Mouse (Mus musculus) limb, embryonic 12.5 days (tissue): ENCODE results near the gene Mgat5. TPM values are rescaled to one million over a fixed set of nuclear protein-coding genes. Genes with fewer than 3 reads are reported as not detected.

Experiments
- ATAC-seq: fragments of 200-750 bp; cut with Nextera tagmentation; 2 replicates; pipeline ENCODE4 v1.8.0; 2017; ENCODE audit warnings: low read depth, moderate TSS enrichment; ENCODE audit not compliant: insufficient number of reproducible peaks, insufficient read depth, low FRiP score, low TSS enrichment
- H3K27ac ChIP-seq: fragments of 300-500 bp; sonication (generic); 2 replicates; pipeline ENCODE4 v1.5.1; 2016; ENCODE audit warnings: mild to moderate bottlenecking, moderate library complexity
- H3K27me3 ChIP-seq: fragments of 300-500 bp; sonication (generic); 2 replicates; pipeline ENCODE4 v1.6.1; 2016; ENCODE audit warnings: mild to moderate bottlenecking, moderate library complexity
- H3K36me3 ChIP-seq: fragments of 300-500 bp; sonication (generic); 2 replicates; pipeline ENCODE4 v1.6.1; 2016; ENCODE audit warnings: mild to moderate bottlenecking, moderate library complexity
- H3K4me1 ChIP-seq: fragments of 300-500 bp; sonication (generic); replicated peaks from 2 replicates; pipeline ENCODE4 v1.6.1; 2016
- H3K4me2 ChIP-seq: fragments of 300-500 bp; sonication (generic); 2 replicates; pipeline ENCODE4 v1.6.1; 2016; ENCODE audit warnings: mild to moderate bottlenecking, moderate library complexity
- H3K4me3 ChIP-seq: fragments of 300-500 bp; sonication (generic); replicated peaks from 2 replicates; pipeline ENCODE4 v1.5.1; 2016; ENCODE audit warnings: mild to moderate bottlenecking
- H3K9ac ChIP-seq: fragments of 300-500 bp; sonication (generic); replicated peaks from 2 replicates; pipeline ENCODE4 v1.6.1; 2016; ENCODE audit warnings: mild to moderate bottlenecking, moderate library complexity
- H3K9me3 ChIP-seq: fragments of 300-500 bp; sonication (generic); 2 replicates; pipeline ENCODE4 v1.6.1; 2016; ENCODE audit warnings: mild to moderate bottlenecking, moderate library complexity
- WGBS: fragments of 180-500 bp; shearing (Covaris S2); methylation state at CpG from one replicate; pipeline ENCODE4 v1.1.7; 2016; 5-methylcytosine and 5-hydroxymethylcytosine counted together
- polyA plus RNA-seq: library from polyadenylated mRNA; unstranded; fragments of >200 nt; fragmentation: Nextera tagmentation; extraction: Ambion mirVana; gene quantifications from 2 replicates; pipeline ENCODE4 v1.2.1, GENCODE M21; 2016

The Mgat5 gene
- polyA plus RNA-seq, 1 experiment from 2014 or later = 6.2 TPM

GRCm38 (mm10) chr1:127366111-127366510, 161.3 kb downstream of the Mgat5 start:
- Histone ChIP-seq H3K9ac (no peak overlapping the region), H3K27me3 (no peaks in the 10 kb centered on the region), H3K9me3 (no peaks in the 10 kb centered on the region), H3K36me3 (peaks cover 30% of the 10 kb centered on the region), H3K4me2 (no peak overlapping the region), H3K4me3 (no peak overlapping the region), H3K4me1 (no peaks in the 10 kb centered on the region), H3K27ac (no peak overlapping the region)
- ATAC-seq = no peak
- 69% methylated on average over 10 of the region's 10 CpGs for WGBS

- Histone ChIP-seq H3K4me3 (no peak overlapping the region), H3K36me3 (peaks cover 30% of the 10 kb centered on the region), H3K27ac (no peak overlapping the region), H3K4me2 (no peak overlapping the region), H3K27me3 (no peaks in the 10 kb centered on the region), H3K9ac (no peak overlapping the region), H3K4me1 (no peaks in the 10 kb centered on the region), H3K9me3 (no peaks in the 10 kb centered on the region)
- ATAC-seq = no peak
- 82% methylated on average over 8 of the region's 8 CpGs for WGBS
Measured at GRCm38 (mm10) chr1:127368513-127368912, 163.7 kb downstream of the Mgat5 start.

- no peak overlapping the region for H3K27ac ChIP-seq
- H3K4me3 ChIP-seq = no peak overlapping the region
- H3K9me3 ChIP-seq = no peaks in the 10 kb centered on the region
- peaks cover 30% of the 10 kb centered on the region for H3K36me3 ChIP-seq
- no peaks in the 10 kb centered on the region for H3K4me1 ChIP-seq
- no peaks in the 10 kb centered on the region for H3K27me3 ChIP-seq
- no peak overlapping the region for H3K9ac ChIP-seq
- no peak overlapping the region for H3K4me2 ChIP-seq
- WGBS = 91% methylated on average over 5 of the region's 5 CpGs
- ATAC-seq = no peak
Measured at GRCm38 (mm10) chr1:127369538-127369937, 164.7 kb downstream of the Mgat5 start.

- no peak overlapping the region for H3K9ac ChIP-seq
- no peak overlapping the region for H3K27ac ChIP-seq
- H3K4me2 ChIP-seq = no peak overlapping the region
- H3K27me3 ChIP-seq = no peaks in the 10 kb centered on the region
- no peak overlapping the region for H3K4me3 ChIP-seq
- peaks cover 21% of the 10 kb centered on the region for H3K36me3 ChIP-seq
- no peak for ATAC-seq
- 23% methylated on average over 4 of the region's 4 CpGs for WGBS
- no peaks in the 10 kb centered on the region for H3K4me1 ChIP-seq
- no peaks in the 10 kb centered on the region for H3K9me3 ChIP-seq
Measured at GRCm38 (mm10) chr1:127372096-127372495, 167.3 kb downstream of the Mgat5 start.

GRCm38 (mm10) chr1:127373559-127373958, 168.7 kb downstream of the Mgat5 start:
- peaks cover 11% of the 10 kb centered on the region; the same call in 1 of the 2 replicates for H3K36me3 ChIP-seq
- H3K9me3 ChIP-seq = no peaks in the 10 kb centered on the region
- H3K9ac ChIP-seq = no peak overlapping the region
- no peaks in the 10 kb centered on the region for H3K4me1 ChIP-seq
- H3K27ac ChIP-seq = no peak overlapping the region
- no peak overlapping the region for H3K4me2 ChIP-seq
- H3K4me3 ChIP-seq = no peak overlapping the region
- H3K27me3 ChIP-seq = no peaks in the 10 kb centered on the region
- ATAC-seq = no peak
- whole genome bisulfite sequencing = 73% methylated on average over 5 of the region's 5 CpGs

- Histone ChIP-seq H3K4me1 (no peaks in the 10 kb centered on the region), H3K27ac (no peak overlapping the region), H3K4me2 (no peak overlapping the region), H3K36me3 (peaks cover 8% of the 10 kb centered on the region; the same call in 1 of the 2 replicates), H3K9ac (no peak overlapping the region), H3K4me3 (no peak overlapping the region), H3K27me3 (no peaks in the 10 kb centered on the region), H3K9me3 (no peaks in the 10 kb centered on the region)
- ATAC-seq = no peak
- 79% methylated on average over 3 of the region's 3 CpGs for WGBS
Measured at GRCm38 (mm10) chr1:127374157-127374556, 169.3 kb downstream of the Mgat5 start.

GRCm38 (mm10) chr1:127380140-127380539, 175.3 kb downstream of the Mgat5 start:
- no peak overlapping the region for H3K27ac ChIP-seq
- ATAC-seq = no peak
- H3K4me3 ChIP-seq = no peak overlapping the region
- H3K27me3 ChIP-seq = 0 out of 2 replicates have a peak, but pooled peaks cover 3% of the 10 kb centered on the region
- H3K9ac ChIP-seq = no peak overlapping the region
- H3K9me3 ChIP-seq = no peaks in the 10 kb centered on the region
- WGBS = 36% methylated on average over 4 of the region's 4 CpGs
- peaks cover 5% of the 10 kb centered on the region; the same call in 1 of the 2 replicates for H3K4me1 ChIP-seq
- H3K4me2 ChIP-seq = no peak overlapping the region
- peaks cover 19% of the 10 kb centered on the region for H3K36me3 ChIP-seq

- peaks cover 20% of the 10 kb centered on the region for H3K36me3 ChIP-seq
- no peak overlapping the region for H3K9ac ChIP-seq
- no peak overlapping the region for H3K4me2 ChIP-seq
- WGBS = 79% methylated on average over 13 of the region's 13 CpGs
- peaks cover 5% of the 10 kb centered on the region; the same call in 1 of the 2 replicates for H3K4me1 ChIP-seq
- no peak for ATAC-seq
- 0 out of 2 replicates have a peak, but pooled peaks cover 3% of the 10 kb centered on the region for H3K27me3 ChIP-seq
- no peak overlapping the region for H3K4me3 ChIP-seq
- no peaks in the 10 kb centered on the region for H3K9me3 ChIP-seq
- H3K27ac ChIP-seq = no peak overlapping the region
Measured at GRCm38 (mm10) chr1:127380749-127381501, 176.1 kb downstream of the Mgat5 start.

GRCm38 (mm10) chr1:127383071-127383470, 178.3 kb downstream of the Mgat5 start:
- Histone ChIP-seq H3K9me3 (no peaks in the 10 kb centered on the region), H3K4me1 (peaks cover 15% of the 10 kb centered on the region; the same call in 1 of the 2 replicates)
- WGBS = 59% methylated on average over 7 of the region's 7 CpGs

GRCm38 (mm10) chr1:127387226-127387625, 182.4 kb downstream of the Mgat5 start:
- ATAC-seq = no peak
- Histone ChIP-seq H3K36me3 (peaks cover 54% of the 10 kb centered on the region), H3K27ac (no peak overlapping the region), H3K9ac (no peak overlapping the region), H3K4me2 (no peak overlapping the region), H3K9me3 (peaks cover 9% of the 10 kb centered on the region; the same call in 1 of the 2 replicates), H3K4me3 (no peak overlapping the region), H3K27me3 (0 out of 2 replicates have a peak, but pooled peaks cover 2% of the 10 kb centered on the region), H3K4me1 (peaks cover 12% of the 10 kb centered on the region; the same call in 1 of the 2 replicates)
- 66% methylated on average over 7 of the region's 7 CpGs for WGBS

More at GRCm38 (mm10) chr1:127383071-127383470, 178.3 kb downstream of the Mgat5 start:
- Histone ChIP-seq H3K27me3 (0 out of 2 replicates have a peak, but pooled peaks cover 3% of the 10 kb centered on the region), H3K9ac (no peak overlapping the region), H3K27ac (no peak overlapping the region), H3K36me3 (peaks cover 26% of the 10 kb centered on the region), H3K4me3 (no peak overlapping the region), H3K4me2 (no peak overlapping the region)
- no peak for ATAC-seq

- WGBS = 47% methylated on average over 9 of the region's 9 CpGs
Measured at GRCm38 (mm10) chr1:127387661-127388060, 182.8 kb downstream of the Mgat5 start.

More at GRCm38 (mm10) chr1:127387661-127388060, 182.8 kb downstream of the Mgat5 start:
- Histone ChIP-seq H3K4me1 (peaks cover 12% of the 10 kb centered on the region; the same call in 1 of the 2 replicates), H3K4me3 (no peak overlapping the region), H3K9ac (no peak overlapping the region), H3K36me3 (peaks cover 56% of the 10 kb centered on the region), H3K4me2 (no peak overlapping the region), H3K27me3 (no peaks in the 10 kb centered on the region), H3K9me3 (peaks cover 9% of the 10 kb centered on the region; the same call in 1 of the 2 replicates), H3K27ac (no peak overlapping the region)
- ATAC-seq = no peak; the same call in 1 of the 2 replicates
